Mouse (Mus musculus): ENCODE results near the gene Gemin2. TPM values are rescaled to one million over a fixed set of nuclear protein-coding genes. Genes with fewer than 3 reads are reported as not detected.
"Not testable (repeated sequence)": the region's sequence is repeated elsewhere in the genome, so short reads cannot be mapped to it uniquely, and the experiment has no call there.

Gemin2 gene
- total RNA-seq, 2 experiments from 2014 or later = 6.3 to 9.0 TPM

- intact Hi-C loops (cut with DNase I) = no loop called here
- no peak for DNase-seq (ENCODE audit: low spot score in 2 of 2)
Measured at GRCm38 (mm10) chr12:59053976-59054375, 40.8 kb downstream of the Gemin2 start.

GRCm38 (mm10) chr12:59055196-59055850 lies 42.1 kb downstream of the Gemin2 start:
- no peak for DNase-seq (ENCODE audit: low spot score in 2 of 2)
- intact Hi-C loops (cut with DNase I) = no loop called here

GRCm38 (mm10) chr12:59056222-59056621 lies 43.0 kb downstream of the Gemin2 start:
- intact Hi-C loops (cut with DNase I) = no loop called here
- DNase-seq (ENCODE audit: low spot score in 2 of 2) = no peak

- DNase-seq (ENCODE audit: low spot score in 2 of 2); intact Hi-C loops (cut with DNase I): not testable (repeated sequence)
Measured at GRCm38 (mm10) chr12:59058242-59058641, 45.0 kb downstream of the Gemin2 start.

- intact Hi-C loops (cut with DNase I) = loop anchor here (10.0 kb wide), 1 partner anchor 154 kb away; the partner anchor contains the start of gene Fbxo33
- DNase-seq (ENCODE audit: low spot score in 2 of 2) = no peak
Measured at GRCm38 (mm10) chr12:59060322-59060721, 47.1 kb downstream of the Gemin2 start.

- DNase-seq (ENCODE audit: low spot score in 2 of 2) = peak; percentile 79 to 81
- intact Hi-C loops (cut with DNase I) = loop anchor here (10.0 kb wide), 1 partner anchor 154 kb away; the partner anchor contains the start of gene Fbxo33
Measured at GRCm38 (mm10) chr12:59060993-59061595, 47.9 kb downstream of the Gemin2 start, which contains the start of gene Trappc6b. Gene Trappc6b, minus strand, starts transcription at chr12:59061472.

- intact Hi-C loops (cut with DNase I) = loop anchor here (10.0 kb wide), 1 partner anchor 150 kb away; the partner anchor contains the start of gene Fbxo33
- no peak for DNase-seq (ENCODE audit: low spot score in 2 of 2)
Measured at GRCm38 (mm10) chr12:59064837-59065236, 51.6 kb downstream of the Gemin2 start.

- intact Hi-C loops (cut with DNase I) = loop anchor here (2.0 to 10.0 kb wide), 2 partner anchors 65 to 149 kb away; partner anchors contain the start of gene Fbxo33
Measured at GRCm38 (mm10) chr12:59065776-59066175, 52.6 kb downstream of the Gemin2 start.

GRCm38 (mm10) chr12:59066448-59067077 lies 53.4 kb downstream of the Gemin2 start, which contains the start of gene Pnn:
Gene Pnn, plus strand, starts transcription at chr12:59066884.
- intact Hi-C loops (cut with DNase I) = loop anchor here (2.0 to 10.0 kb wide), 2 partner anchors 64 to 148 kb away; partner anchors contain the start of gene Fbxo33
- peak; percentile 98 for DNase-seq (ENCODE audit: low spot score in 2 of 2)

More at GRCm38 (mm10) chr12:59065776-59066175, 52.6 kb downstream of the Gemin2 start:
- DNase-seq (ENCODE audit: low spot score in 2 of 2) = no peak

- DNase-seq (ENCODE audit: low spot score in 2 of 2) = peak in 1 of 2 experiments; percentile 17
- intact Hi-C loops (cut with DNase I) = loop anchor here (2.0 to 10.0 kb wide), 2 partner anchors 64 to 148 kb away; partner anchors contain the start of gene Fbxo33
Measured at GRCm38 (mm10) chr12:59067095-59067494, 53.9 kb downstream of the Gemin2 start.

- intact Hi-C loops (cut with DNase I) = loop anchor here (10.0 kb wide), 1 partner anchor 146 kb away; the partner anchor contains the start of gene Fbxo33
- no peak for DNase-seq (ENCODE audit: low spot score in 2 of 2)
Measured at GRCm38 (mm10) chr12:59068791-59069190, 55.6 kb downstream of the Gemin2 start.

- intact Hi-C loops (cut with DNase I) = no loop called here
- DNase-seq (ENCODE audit: low spot score in 2 of 2) = no peak
Measured at GRCm38 (mm10) chr12:59072286-59072685, 59.1 kb downstream of the Gemin2 start.

- peak; percentile 29 to 49 for DNase-seq (ENCODE audit: low spot score in 2 of 2)
- intact Hi-C loops (cut with DNase I) = no loop called here
Measured at GRCm38 (mm10) chr12:59074052-59074451, 60.9 kb downstream of the Gemin2 start.

- intact Hi-C loops (cut with DNase I) = no loop called here
- no peak for DNase-seq (ENCODE audit: low spot score in 2 of 2)
Measured at GRCm38 (mm10) chr12:59076996-59077395, 63.8 kb downstream of the Gemin2 start.

- DNase-seq (ENCODE audit: low spot score in 2 of 2) = no peak
- intact Hi-C loops (cut with DNase I) = no loop called here
Measured at GRCm38 (mm10) chr12:59077883-59078282, 64.7 kb downstream of the Gemin2 start.

Other genes starting within 250 kb of the Gemin2 start
- 100 to 1,000 TPM; 123 to 127 TPM for gene Sec23a, start 1.4 kb upstream of the Gemin2 start, total RNA-seq (2021)
- gene Trappc6b, start 48.1 kb downstream of the Gemin2 start, total RNA-seq (2021) = 100 to 1,000 TPM; 107 to 121 TPM
- 10 to 100 TPM; 46.0 to 51.0 TPM for gene Pnn, start 53.5 kb downstream of the Gemin2 start, total RNA-seq (2021)
- gene Mia2, start 82.4 kb downstream of the Gemin2 start, total RNA-seq (2021) = 10 to 100 TPM; 46.3 to 47.9 TPM
- 10 to 100 TPM; 35.1 to 42.7 TPM for gene Fbxo33, start 206.3 kb downstream of the Gemin2 start, total RNA-seq (2021)